Mouse (Mus musculus): Measurements from ENCODE around the gene Ano8. TPM values are rescaled to one million over a fixed set of nuclear protein-coding genes. Genes with fewer than 3 reads are reported as not detected.

Ano8 gene
- polyA plus RNA-seq, 1 experiment from 2014 or later: 7.7 TPM

DNA sequence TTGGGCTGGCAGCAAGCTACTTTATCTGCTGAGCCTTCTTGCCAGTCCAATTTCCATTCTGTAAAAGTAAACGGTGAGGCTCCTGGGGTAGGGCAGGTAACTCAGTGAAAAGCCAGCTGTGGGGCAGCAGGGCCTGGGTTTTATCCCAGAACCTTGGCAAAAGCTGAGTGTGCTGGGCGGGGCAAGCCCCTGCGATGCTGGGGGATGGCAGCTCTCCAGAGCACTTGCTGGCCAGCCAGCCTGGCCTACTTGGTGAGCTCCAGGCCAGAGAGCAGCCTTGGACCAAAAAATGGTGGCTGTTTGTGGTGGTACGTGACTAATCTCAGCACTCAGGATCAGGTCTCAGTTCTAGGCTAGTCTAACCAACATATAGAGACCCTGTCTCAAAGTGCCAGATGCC is 20.2 kb upstream of the Ano8 start:
- Histone ChIP-seq H3K27ac (replicated peaks; ENCODE audit: low read depth, low read length) (no peak overlapping the region), H3K9me3 (ENCODE audit: control insufficient read depth, low read length) (no peaks in the 10 kb centered on the region), H3K4me3 (replicated peaks; ENCODE audit: low read depth, low read length) (no peak overlapping the region), H3K36me3 (ENCODE audit: control insufficient read depth, insufficient read depth, low read length) (no peaks in the 10 kb centered on the region), H3K27me3 (ENCODE audit: control insufficient read depth, insufficient read depth, low read length) (peaks cover 39% of the 10 kb centered on the region), H3K4me1 (ENCODE audit: control insufficient read depth, insufficient read depth, low read length) (no peaks in the 10 kb centered on the region), H3K9ac (replicated peaks; ENCODE audit: low read length) (no peak overlapping the region), H3K4me2 (ENCODE audit: low read length) (no peak overlapping the region)
- no peak for DNase-seq
- 76% methylated on average over 4 of the region's 4 CpGs for WGBS
- ATAC-seq (ENCODE audit: low FRiP score, low TSS enrichment): no peak

DNA sequence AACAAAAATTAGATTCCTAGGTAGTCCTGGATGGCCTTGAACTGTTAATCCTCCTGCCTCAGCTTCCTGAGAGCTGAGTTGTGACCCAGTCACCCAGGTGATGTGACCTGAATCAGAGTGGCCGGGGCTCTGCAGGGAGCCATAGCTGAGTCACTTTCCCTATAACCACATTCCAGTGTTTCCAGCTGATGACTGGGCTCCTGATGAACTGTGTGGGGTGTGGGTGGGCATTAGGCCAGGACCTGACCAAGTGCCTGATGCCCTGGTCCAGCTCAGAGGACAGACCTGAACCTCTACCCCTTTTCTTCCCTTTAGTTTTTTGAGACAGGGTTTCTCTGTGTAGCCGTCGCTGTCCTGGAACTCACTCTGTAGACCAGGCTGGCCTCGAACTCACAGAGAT is 19.6 kb upstream of the Ano8 start:
- no peak overlapping the region for H3K4me2 ChIP-seq (ENCODE audit: low read length)
- no peaks in the 10 kb centered on the region for H3K9me3 ChIP-seq (ENCODE audit: control insufficient read depth, low read length)
- WGBS: 92% methylated on average over 4 of the region's 4 CpGs
- H3K36me3 ChIP-seq (ENCODE audit: control insufficient read depth, insufficient read depth, low read length): no peaks in the 10 kb centered on the region
- H3K4me3 ChIP-seq (replicated peaks; ENCODE audit: low read depth, low read length): no peak overlapping the region
- ATAC-seq (ENCODE audit: low FRiP score, low TSS enrichment): no peak
- no peak overlapping the region for H3K27ac ChIP-seq (replicated peaks; ENCODE audit: low read depth, low read length)
- H3K9ac ChIP-seq (replicated peaks; ENCODE audit: low read length): no peak overlapping the region
- no peaks in the 10 kb centered on the region for H3K4me1 ChIP-seq (ENCODE audit: control insufficient read depth, insufficient read depth, low read length)
- no peak for DNase-seq
- H3K27me3 ChIP-seq (ENCODE audit: control insufficient read depth, insufficient read depth, low read length): peaks cover 39% of the 10 kb centered on the region

GRCm38 (mm10) chr8:71504349-71504748 is 18.6 kb upstream of the Ano8 start:
- H3K9me3 ChIP-seq (ENCODE audit: control insufficient read depth, low read length): no peaks in the 10 kb centered on the region
- no peaks in the 10 kb centered on the region for H3K36me3 ChIP-seq (ENCODE audit: control insufficient read depth, insufficient read depth, low read length)
- H3K4me2 ChIP-seq (ENCODE audit: low read length): no peak overlapping the region
- no peak for ATAC-seq (ENCODE audit: low FRiP score, low TSS enrichment)
- H3K4me3 ChIP-seq (replicated peaks; ENCODE audit: low read depth, low read length): no peak overlapping the region
- H3K4me1 ChIP-seq (ENCODE audit: control insufficient read depth, insufficient read depth, low read length): no peaks in the 10 kb centered on the region
- H3K9ac ChIP-seq (replicated peaks; ENCODE audit: low read length): no peak overlapping the region
- H3K27ac ChIP-seq (replicated peaks; ENCODE audit: low read depth, low read length): no peak overlapping the region
- no peak for DNase-seq
- H3K27me3 ChIP-seq (ENCODE audit: control insufficient read depth, insufficient read depth, low read length): peaks cover 34% of the 10 kb centered on the region
- WGBS: 90% methylated on average over 4 of the region's 4 CpGs

DNA sequence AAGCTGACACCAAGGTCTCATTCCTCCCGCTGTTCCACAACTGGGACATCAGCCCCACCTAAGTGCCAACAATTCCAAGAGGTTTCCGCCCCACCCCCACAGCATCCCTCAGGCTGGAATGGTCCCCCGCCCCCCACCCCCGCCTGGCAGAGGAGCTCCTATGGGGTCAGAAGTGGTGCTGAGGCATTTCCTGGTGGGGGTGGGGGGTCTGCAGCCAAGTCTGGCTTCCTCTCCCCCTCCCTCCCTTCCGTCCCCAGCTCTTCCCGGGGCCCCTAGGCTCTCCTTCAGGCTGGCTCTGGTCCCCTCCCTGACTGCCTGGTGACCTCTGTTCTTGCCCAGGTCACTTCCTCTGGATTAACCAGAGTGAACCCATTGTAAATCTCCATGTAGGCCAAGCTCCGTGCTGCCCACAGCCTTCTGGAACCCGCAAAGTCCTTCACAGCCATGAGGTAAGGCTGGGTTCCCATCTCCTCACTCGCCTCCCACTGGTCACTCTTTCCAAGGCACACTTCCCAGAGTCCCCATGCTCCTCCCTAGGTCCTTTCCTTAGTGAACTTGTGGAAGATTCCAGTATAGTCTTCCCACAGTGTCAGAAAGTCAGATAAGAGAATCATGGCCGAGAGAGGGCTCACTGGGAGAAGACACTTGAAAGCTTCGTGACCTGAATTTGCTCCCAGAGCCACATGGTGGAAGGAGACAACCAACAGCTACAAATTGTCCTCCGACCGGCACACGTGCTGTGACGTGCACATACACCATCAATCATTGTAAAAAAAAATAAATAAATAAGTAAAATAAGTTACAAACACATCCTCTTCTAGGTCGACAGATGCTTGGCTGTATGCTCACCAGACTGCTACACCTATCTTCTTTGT is 13.3 kb upstream of the Ano8 start:
- H3K4me3 ChIP-seq (replicated peaks; ENCODE audit: low read depth, low read length): no peak overlapping the region
- H3K27me3 ChIP-seq (ENCODE audit: control insufficient read depth, insufficient read depth, low read length): no peaks in the 10 kb centered on the region
- H3K36me3 ChIP-seq (ENCODE audit: control insufficient read depth, insufficient read depth, low read length): no peaks in the 10 kb centered on the region
- no peak overlapping the region for H3K4me2 ChIP-seq (ENCODE audit: low read length)
- ATAC-seq (ENCODE audit: low FRiP score, low TSS enrichment): no peak
- H3K9ac ChIP-seq (replicated peaks; ENCODE audit: low read length): no peak overlapping the region
- no peaks in the 10 kb centered on the region for H3K9me3 ChIP-seq (ENCODE audit: control insufficient read depth, low read length)
- no peaks in the 10 kb centered on the region for H3K4me1 ChIP-seq (ENCODE audit: control insufficient read depth, insufficient read depth, low read length)
- no peak for DNase-seq
- no peak overlapping the region for H3K27ac ChIP-seq (replicated peaks; ENCODE audit: low read depth, low read length)
- WGBS: 50% methylated on average over 16 of the region's 16 CpGs

DNA sequence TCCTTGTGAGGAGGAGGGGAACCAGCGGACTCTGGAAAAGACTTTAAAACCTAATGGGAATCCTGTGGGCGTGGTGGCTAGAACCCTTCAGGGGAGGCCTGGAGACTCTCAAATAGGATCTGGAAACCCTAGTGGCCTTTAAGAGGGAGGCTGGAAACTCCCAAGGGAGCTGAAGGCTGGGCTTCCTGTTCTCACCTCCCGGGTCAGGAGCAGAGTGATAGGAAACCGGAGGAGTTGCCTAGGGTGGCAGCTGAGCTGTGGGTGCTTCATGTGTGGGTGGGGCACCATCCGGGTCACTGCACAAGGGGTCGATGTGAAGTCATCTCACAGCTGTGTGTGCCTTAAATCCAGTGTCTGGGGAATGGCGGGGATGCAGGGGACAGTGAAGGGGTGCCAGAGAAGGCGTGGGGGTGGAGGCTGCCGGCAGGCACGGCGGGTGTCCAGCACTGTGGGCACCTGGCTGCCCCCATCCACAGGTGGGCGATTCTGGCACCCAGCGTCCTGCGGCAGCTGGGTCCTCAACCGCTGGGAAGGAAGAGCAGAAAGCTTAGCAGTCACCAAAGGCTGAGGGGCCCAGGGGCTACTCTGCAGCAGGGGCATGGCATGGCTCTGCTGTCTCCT is 12.2 kb upstream of the Ano8 start:
- ATAC-seq (ENCODE audit: low FRiP score, low TSS enrichment) (no peak), DNase-seq (no peak)
- 28% methylated on average over 15 of the region's 15 CpGs for WGBS
- Histone ChIP-seq H3K27ac (replicated peaks; ENCODE audit: low read depth, low read length) (no peak overlapping the region), H3K9ac (replicated peaks; ENCODE audit: low read length) (no peak overlapping the region), H3K4me1 (ENCODE audit: control insufficient read depth, insufficient read depth, low read length) (no peaks in the 10 kb centered on the region), H3K27me3 (ENCODE audit: control insufficient read depth, insufficient read depth, low read length) (no peaks in the 10 kb centered on the region), H3K9me3 (ENCODE audit: control insufficient read depth, low read length) (no peaks in the 10 kb centered on the region), H3K4me3 (replicated peaks; ENCODE audit: low read depth, low read length) (no peak overlapping the region), H3K36me3 (ENCODE audit: control insufficient read depth, insufficient read depth, low read length) (peaks cover 4% of the 10 kb centered on the region; the same call in 1 of the 2 replicates), H3K4me2 (ENCODE audit: low read length) (no peak overlapping the region)

DNA sequence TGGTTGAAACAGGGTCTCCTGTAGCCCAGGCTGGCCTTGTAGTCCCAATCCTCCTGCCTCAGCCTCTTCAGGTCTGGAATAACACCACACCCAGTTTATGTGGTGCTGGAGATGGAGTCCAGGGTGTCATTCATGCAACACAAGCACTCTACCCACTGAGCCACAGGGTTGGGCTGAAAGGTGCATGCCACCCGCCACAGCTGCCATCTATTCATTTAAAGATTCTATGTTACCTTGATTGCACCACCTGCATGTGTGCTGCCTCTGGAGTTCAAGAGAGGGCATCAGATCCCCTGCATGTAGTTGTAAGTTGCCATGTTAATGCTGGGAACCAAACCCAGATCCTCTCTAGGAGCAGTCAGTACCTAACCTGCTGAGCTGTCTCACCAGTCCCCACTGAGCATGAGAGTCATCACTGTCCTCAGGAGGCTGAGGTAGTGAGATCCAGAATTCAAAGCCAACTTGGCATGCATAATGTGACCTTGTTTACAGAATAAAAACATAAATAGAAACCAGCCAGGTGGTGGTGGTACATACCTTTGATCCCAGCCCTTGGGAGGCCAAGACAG is 11.4 kb upstream of the Ano8 start:
- DNase-seq: no peak
- WGBS: 83% methylated on average over 1 of the region's 1 CpGs
- H3K4me3 ChIP-seq (replicated peaks; ENCODE audit: low read depth, low read length): no peak overlapping the region

DNA sequence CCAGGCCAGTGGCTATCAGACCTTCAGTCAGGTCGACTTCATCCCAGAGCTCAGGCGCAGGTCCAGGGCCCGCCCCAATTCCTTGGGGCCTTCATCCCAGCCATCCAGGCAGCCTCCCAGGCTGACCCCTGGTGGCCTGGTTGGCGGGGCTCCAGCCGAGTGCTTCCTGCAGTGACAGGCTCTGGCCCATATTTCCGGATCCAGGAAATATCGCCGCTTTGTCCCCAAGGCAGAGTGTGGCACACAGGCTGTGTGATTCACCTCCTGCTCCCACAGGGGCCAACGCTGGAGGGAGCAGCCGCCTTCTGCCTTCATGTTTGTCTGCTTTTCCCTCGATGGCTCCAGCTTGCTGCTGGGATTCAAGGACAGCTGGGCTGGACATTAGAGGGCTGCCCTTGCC is 10.7 kb upstream of the Ano8 start:
- DNase-seq (no peak), ATAC-seq (ENCODE audit: low FRiP score, low TSS enrichment) (no peak)
- Histone ChIP-seq H3K9me3 (ENCODE audit: control insufficient read depth, low read length) (no peaks in the 10 kb centered on the region), H3K4me2 (ENCODE audit: low read length) (no peak overlapping the region), H3K27me3 (ENCODE audit: control insufficient read depth, insufficient read depth, low read length) (no peaks in the 10 kb centered on the region), H3K4me1 (ENCODE audit: control insufficient read depth, insufficient read depth, low read length) (no peaks in the 10 kb centered on the region), H3K36me3 (ENCODE audit: control insufficient read depth, insufficient read depth, low read length) (peaks cover 18% of the 10 kb centered on the region), H3K27ac (replicated peaks; ENCODE audit: low read depth, low read length) (no peak overlapping the region), H3K9ac (replicated peaks; ENCODE audit: low read length) (no peak overlapping the region), H3K4me3 (replicated peaks; ENCODE audit: low read depth, low read length) (no peak overlapping the region)
- 64% methylated on average over 11 of the region's 11 CpGs for WGBS

More for the DNA sequence above, 11.4 kb upstream of the Ano8 start:
- Histone ChIP-seq H3K9me3 (ENCODE audit: control insufficient read depth, low read length) (no peaks in the 10 kb centered on the region), H3K27ac (replicated peaks; ENCODE audit: low read depth, low read length) (no peak overlapping the region), H3K27me3 (ENCODE audit: control insufficient read depth, insufficient read depth, low read length) (no peaks in the 10 kb centered on the region), H3K9ac (replicated peaks; ENCODE audit: low read length) (no peak overlapping the region; the same call in 1 of the 2 replicates), H3K4me1 (ENCODE audit: control insufficient read depth, insufficient read depth, low read length) (no peaks in the 10 kb centered on the region), H3K36me3 (ENCODE audit: control insufficient read depth, insufficient read depth, low read length) (peaks cover 11% of the 10 kb centered on the region), H3K4me2 (ENCODE audit: low read length) (no peak overlapping the region)
- no peak for ATAC-seq (ENCODE audit: low FRiP score, low TSS enrichment)

DNA sequence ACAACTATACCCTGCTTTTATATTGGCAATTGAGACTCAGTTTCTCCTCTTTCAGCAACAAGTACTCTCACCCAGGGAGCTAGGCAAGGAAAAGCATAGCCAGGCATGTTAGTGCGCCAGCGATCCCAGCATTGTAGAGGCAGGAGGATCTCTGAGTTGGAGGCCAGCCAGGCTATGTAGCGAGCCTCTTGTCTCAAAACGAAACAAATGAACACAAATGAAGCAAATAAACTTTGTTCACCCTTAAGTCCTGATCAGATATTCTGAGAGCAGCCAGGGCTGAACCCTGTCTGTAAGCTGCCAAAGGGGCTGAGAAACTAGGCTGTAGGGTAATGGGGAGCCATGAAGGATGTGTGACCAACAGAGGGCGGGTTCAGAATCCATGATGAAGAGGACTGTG is 10.0 kb upstream of the Ano8 start:
- H3K9ac ChIP-seq (replicated peaks; ENCODE audit: low read length): no peak overlapping the region

More for the DNA sequence above, 10.0 kb upstream of the Ano8 start:
- WGBS: 90% methylated on average over 5 of the region's 5 CpGs
- no peaks in the 10 kb centered on the region for H3K27me3 ChIP-seq (ENCODE audit: control insufficient read depth, insufficient read depth, low read length)
- H3K36me3 ChIP-seq (ENCODE audit: control insufficient read depth, insufficient read depth, low read length): peaks cover 25% of the 10 kb centered on the region
- H3K27ac ChIP-seq (replicated peaks; ENCODE audit: low read depth, low read length): no peak overlapping the region
- ATAC-seq (ENCODE audit: low FRiP score, low TSS enrichment): no peak
- H3K4me1 ChIP-seq (ENCODE audit: control insufficient read depth, insufficient read depth, low read length): no peaks in the 10 kb centered on the region
- no peak overlapping the region for H3K4me3 ChIP-seq (replicated peaks; ENCODE audit: low read depth, low read length)
- no peaks in the 10 kb centered on the region for H3K9me3 ChIP-seq (ENCODE audit: control insufficient read depth, low read length)
- DNase-seq: no peak
- H3K4me2 ChIP-seq (ENCODE audit: low read length): no peak overlapping the region
